Mouse (Mus musculus) thymus, adult 2 months (tissue): ENCODE results near the gene Ppp2r5c.

Experiments
- CTCF ChIP-seq: fragments of 200-500 bp; IDR thresholded peaks from 2 replicates; pipeline ENCODE4 v1.5.1; 2012; ENCODE audit warnings: mild to moderate bottlenecking, control low read depth, low read length, moderate library complexity, borderline replicate concordance; ENCODE audit not compliant: control insufficient read depth, poor library complexity, insufficient read depth; ENCODE audit errors: extremely low read depth
- POLR2A ChIP-seq: fragments of 200-500 bp; IDR thresholded peaks from 2 replicates; pipeline ENCODE4 v1.6.1; 2012; ENCODE audit warnings: mild to moderate bottlenecking, low read length, control low read depth, moderate library complexity; ENCODE audit not compliant: control insufficient read depth, poor library complexity, insufficient read depth; ENCODE audit errors: extremely low read depth

- TF ChIP-seq CTCF (no peak), POLR2A (no peak)
Measured at GRCm38 (mm10) chr12:110508680-110509079, 61.8 kb downstream of the Ppp2r5c start.
